Mouse (Mus musculus): ENCODE measurements around the gene Spata5. TPM values are rescaled to one million over a fixed set of nuclear protein-coding genes. Genes with fewer than 3 reads are reported as not detected.
A peak's percentile ranks its signal among the peaks of the same experiment; 100 is the strongest.
"Not testable (repeated sequence)": the region's sequence is repeated elsewhere in the genome, so short reads cannot be mapped to it uniquely, and the experiment has no call there.

Spata5 gene
- total and polyA plus RNA-seq, 3 experiments: 33.5 to 67.6 TPM; not detected in 1

GRCm38 (mm10) chr3:37532079-37532478, 112.4 kb downstream of the Spata5 start:
- Histone ChIP-seq H3K79me2 (ENCODE audit: control insufficient read depth, insufficient read depth, low read length, poor library complexity) (no peaks in the 10 kb centered on the region; the same call in 1 of the 2 replicates), H3K36me3 (ENCODE audit: control insufficient read depth in 1 of 2, insufficient read depth in 2 of 2, low read length in 2 of 2) (peaks cover 11 to 29% of the 10 kb centered on the region in 2 experiments), H3K4me3 (ENCODE audit: control insufficient read depth in 1 of 2, insufficient read depth in 1 of 2, low read depth in 2 of 2, low read length in 2 of 2) (no peak overlapping the region), H3K27ac (ENCODE audit: control insufficient read depth, low read depth, low read length) (peak overlapping the region; percentile 72), H3K9ac (ENCODE audit: control insufficient read depth, low read depth, low read length, poor library complexity, severe bottlenecking) (no peak overlapping the region), H3K27me3 (ENCODE audit: control insufficient read depth in 1 of 2, insufficient read depth in 2 of 2, low read length in 2 of 2) (no peaks in the 10 kb centered on the region), H3K9me3 (replicated peaks; ENCODE audit: insufficient read depth, low read length) (no peaks in the 10 kb centered on the region), H3K4me1 (ENCODE audit: control insufficient read depth in 1 of 2, insufficient read depth in 2 of 2, low read length in 2 of 2) (peaks cover 5 to 18% of the 10 kb centered on the region in 2 experiments; a peak in 3 of 4 replicates)
- peak; percentile 86 for DNase-seq (ENCODE audit: low read depth, low spot score)
- TF ChIP-seq EP300 (IDR thresholded peaks at IDR 0.05; ENCODE audit: low read depth in 1 of 2, low read length in 2 of 2) (peak; percentile 78 to 82), ETS1 (IDR thresholded peaks at IDR 0.05; ENCODE audit: low read depth, low read length) (peak; percentile 92), TAL1 (IDR thresholded peaks at IDR 0.05; ENCODE audit: low read length) (peak; percentile 80), SIN3A (IDR thresholded peaks at IDR 0.05; ENCODE audit: low read length) (peak; percentile 52; the same call in 1 of the 2 replicates), TCF12 (IDR thresholded peaks at IDR 0.05; ENCODE audit: low read depth, low read length) (peak; percentile 88), GATA1 (IDR thresholded peaks at IDR 0.05; ENCODE audit: low read depth, low read length) (peak; percentile 89), MXI1 (IDR thresholded peaks at IDR 0.05; ENCODE audit: low read depth, low read length) (peak; percentile 67), POLR2AphosphoS5 (IDR thresholded peaks at IDR 0.05; ENCODE audit: borderline replicate concordance, low read depth, low read length) (no peak), MYB (IDR thresholded peaks at IDR 0.05; ENCODE audit: low read depth, low read length) (0 out of 2 replicates have a peak, but pooled peaks have one; percentile 23), ELF1 (IDR thresholded peaks at IDR 0.05; ENCODE audit: low read depth, low read length) (peak; percentile 11; the same call in 1 of the 2 replicates), USF1 (IDR thresholded peaks at IDR 0.05; ENCODE audit: low read depth, low read length) (no peak)

- H3K27me3 ChIP-seq (ENCODE audit: control insufficient read depth in 1 of 2, insufficient read depth in 2 of 2, low read length in 2 of 2); H3K9ac ChIP-seq (ENCODE audit: control insufficient read depth, low read depth, low read length, poor library complexity, severe bottlenecking); H3K27ac ChIP-seq (ENCODE audit: control insufficient read depth, low read depth, low read length); H3K79me2 ChIP-seq (ENCODE audit: control insufficient read depth, insufficient read depth, low read length, poor library complexity); H3K36me3 ChIP-seq (ENCODE audit: control insufficient read depth in 1 of 2, insufficient read depth in 2 of 2, low read length in 2 of 2); H3K9me3 ChIP-seq (replicated peaks; ENCODE audit: insufficient read depth, low read length); H3K4me3 ChIP-seq (ENCODE audit: control insufficient read depth in 1 of 2, insufficient read depth in 1 of 2, low read depth in 2 of 2, low read length in 2 of 2); DNase-seq (ENCODE audit: low read depth, low spot score); H3K4me1 ChIP-seq (ENCODE audit: control insufficient read depth in 1 of 2, insufficient read depth in 2 of 2, low read length in 2 of 2): not testable (repeated sequence)
Measured at GRCm38 (mm10) chr3:37540701-37541100, 121.0 kb downstream of the Spata5 start.

GRCm38 (mm10) chr3:37546351-37546750, 126.7 kb downstream of the Spata5 start:
- no peak overlapping the region for H3K4me3 ChIP-seq (ENCODE audit: control insufficient read depth in 1 of 2, insufficient read depth in 1 of 2, low read depth in 2 of 2, low read length in 2 of 2)
- no peak overlapping the region for H3K27ac ChIP-seq (ENCODE audit: control insufficient read depth, low read depth, low read length)
- no peak for DNase-seq (ENCODE audit: low read depth, low spot score)
- TF ChIP-seq ZC3H11A (IDR thresholded peaks at IDR 0.05; ENCODE audit: low read depth, low read length) (no peak), MXI1 (IDR thresholded peaks at IDR 0.05; ENCODE audit: low read depth, low read length) (no peak), MYC (IDR thresholded peaks at IDR 0.05; ENCODE audit: low read depth, low read length) (no peak), EP300 (IDR thresholded peaks at IDR 0.05; ENCODE audit: low read depth in 1 of 2, low read length in 2 of 2) (peak in 1 of 2 experiments; percentile 4; a peak in 1 of 4 replicates)
- H3K36me3 ChIP-seq (ENCODE audit: control insufficient read depth in 1 of 2, insufficient read depth in 2 of 2, low read length in 2 of 2): peaks cover 3 to 19% of the 10 kb centered on the region in 2 experiments; a peak in 3 of 4 replicates
- no peak overlapping the region for H3K9ac ChIP-seq (ENCODE audit: control insufficient read depth, low read depth, low read length, poor library complexity, severe bottlenecking)
- H3K27me3 ChIP-seq (ENCODE audit: control insufficient read depth in 1 of 2, insufficient read depth in 2 of 2, low read length in 2 of 2): no peaks in the 10 kb centered on the region
- H3K79me2 ChIP-seq (ENCODE audit: control insufficient read depth, insufficient read depth, low read length, poor library complexity): no peaks in the 10 kb centered on the region; the same call in 1 of the 2 replicates
- H3K4me1 ChIP-seq (ENCODE audit: control insufficient read depth in 1 of 2, insufficient read depth in 2 of 2, low read length in 2 of 2): peaks cover 6 to 17% of the 10 kb centered on the region in 2 experiments
- H3K9me3 ChIP-seq (replicated peaks; ENCODE audit: insufficient read depth, low read length): no peaks in the 10 kb centered on the region

All from MEL (cell line).